Mouse (Mus musculus) left cerebral cortex, postnatal 36 days (tissue): ENCODE data around the gene Pknox2. TPM values are rescaled to one million over a fixed set of nuclear protein-coding genes. Genes with fewer than 3 reads are reported as not detected.

ENCODE experiments used
- DNase-seq, 2 experiments: peaks; one replicate each; pipeline ENCODE4 v3.0.0; 2021 to 2022; ENCODE audit warnings: low spot score in 2 of 2, mixed read lengths in 1 of 2
- intact Hi-C: fragments of 180-260 bp; cut with DNase I; formaldehyde crosslinking; loops from one replicate; pipeline ENCODE4 v1.15.1; 2025
- total RNA-seq, 2 experiments: library from RNA; stranded (reverse); gene quantifications; 2 replicates each; pipeline ENCODE4 v1.2.3; 2021

The Pknox2 gene
- total RNA-seq, result 10 to 100 TPM; 68.3 to 92.3 TPM

DNA sequence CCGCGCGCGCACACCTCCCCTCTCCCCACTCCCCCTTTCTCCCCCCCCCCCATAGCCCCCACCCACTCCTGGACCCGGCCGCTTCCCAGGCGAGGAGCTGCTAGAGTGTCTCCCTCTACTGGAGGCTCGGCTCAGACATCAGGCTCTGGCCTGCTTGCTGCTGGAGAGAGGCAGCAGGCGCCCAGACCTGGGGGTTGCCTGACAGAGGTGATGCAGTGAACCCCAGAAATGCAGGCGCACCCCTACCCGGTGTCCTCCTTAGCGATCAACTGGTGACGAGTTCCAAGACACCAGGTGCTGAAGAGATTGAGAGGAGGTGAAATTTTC is at the start of gene Pknox2:
Gene Pknox2 (minus strand): TSS at position 49 of the 327 bp plus-strand sequence.
- intact Hi-C loops, result loop anchor here (1.0 kb wide), 1 partner anchor 252 kb away; no protein-coding TSS in a partner anchor
- peak; percentile 82 to 86 for DNase-seq

- DNase-seq, result no peak
- intact Hi-C loops, result no loop called here
These were observed 40.8 kb upstream of the Pknox2 start for GRCm38 (mm10) chr9:37188024-37188423.

GRCm38 (mm10) chr9:37187407-37187806 is 40.2 kb upstream of the Pknox2 start:
- DNase-seq, result no peak
- intact Hi-C loops, result no loop called here

DNA sequence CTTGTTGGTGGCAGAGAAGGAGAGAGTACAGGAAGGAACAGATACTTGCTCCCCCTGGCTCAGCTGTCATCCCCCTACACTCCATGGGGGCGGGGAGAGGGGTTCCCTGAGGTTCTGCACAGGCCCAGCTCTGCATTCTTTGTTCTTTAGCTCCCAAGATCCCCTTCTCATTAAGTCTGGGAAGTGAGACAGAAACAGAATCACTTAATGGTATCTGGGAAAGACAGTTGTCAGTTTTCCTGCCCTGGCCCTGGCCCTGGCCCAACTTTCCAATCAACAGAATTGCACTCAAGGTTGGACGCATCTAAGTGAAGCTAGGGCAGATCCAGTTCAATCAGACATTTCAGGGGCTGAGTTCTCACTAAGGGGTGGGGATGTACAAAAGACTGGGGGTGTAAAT is 36.0 kb upstream of the Pknox2 start:
- DNase-seq, result no peak
- intact Hi-C loops, result no loop called here

DNA sequence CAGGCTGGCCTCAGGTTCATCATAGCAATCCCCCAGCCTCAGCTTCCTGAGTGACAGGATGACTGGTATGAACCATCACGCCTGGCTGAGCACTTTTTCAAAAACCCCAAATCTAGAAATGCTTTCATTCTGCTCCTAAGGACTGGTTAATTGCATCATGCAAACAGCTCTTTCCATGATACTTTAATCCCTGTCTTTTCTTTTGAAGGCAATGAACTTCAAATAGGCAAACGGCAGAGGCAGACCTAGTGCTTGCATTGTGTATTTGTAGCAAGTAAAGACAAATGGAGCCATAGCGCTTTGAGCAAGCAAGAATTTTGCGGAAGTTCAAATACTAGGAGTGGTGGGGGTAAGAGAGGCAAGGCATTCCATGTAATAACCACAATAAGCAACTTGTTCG is 34.4 kb upstream of the Pknox2 start:
- intact Hi-C loops, result no loop called here
- no peak for DNase-seq

- intact Hi-C loops, result loop anchor here (5.0 kb wide), 1 partner anchor 148 kb away; no protein-coding TSS in a partner anchor
These were observed 32.4 kb upstream of the Pknox2 start for GRCm38 (mm10) chr9:37179596-37179995.

DNA sequence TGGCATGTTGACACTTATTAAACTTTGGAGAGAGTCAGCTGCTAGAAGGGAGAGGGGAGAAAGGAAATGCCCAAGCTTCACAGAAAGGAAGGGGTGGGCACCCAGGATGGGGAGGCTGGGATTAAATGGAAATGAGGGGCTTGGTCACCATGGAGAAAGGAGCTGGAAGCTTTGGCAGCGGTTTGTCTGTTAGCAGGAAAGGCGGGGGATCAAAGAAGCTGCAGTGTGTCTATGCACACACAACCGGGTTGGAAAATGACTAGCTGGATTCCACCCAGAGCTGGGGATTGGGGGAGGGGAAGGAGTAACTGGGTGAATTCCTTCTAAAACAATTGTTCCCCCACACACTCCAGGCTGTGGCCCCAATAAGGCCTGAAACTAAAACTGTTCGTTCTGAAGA is 31.7 kb upstream of the Pknox2 start:
- intact Hi-C loops, result loop anchor here (5.0 kb wide), 1 partner anchor 148 kb away; no protein-coding TSS in a partner anchor
- DNase-seq, result peak in 1 of 2 experiments; percentile 30

More at GRCm38 (mm10) chr9:37179596-37179995, 32.4 kb upstream of the Pknox2 start:
- DNase-seq, result no peak

DNA sequence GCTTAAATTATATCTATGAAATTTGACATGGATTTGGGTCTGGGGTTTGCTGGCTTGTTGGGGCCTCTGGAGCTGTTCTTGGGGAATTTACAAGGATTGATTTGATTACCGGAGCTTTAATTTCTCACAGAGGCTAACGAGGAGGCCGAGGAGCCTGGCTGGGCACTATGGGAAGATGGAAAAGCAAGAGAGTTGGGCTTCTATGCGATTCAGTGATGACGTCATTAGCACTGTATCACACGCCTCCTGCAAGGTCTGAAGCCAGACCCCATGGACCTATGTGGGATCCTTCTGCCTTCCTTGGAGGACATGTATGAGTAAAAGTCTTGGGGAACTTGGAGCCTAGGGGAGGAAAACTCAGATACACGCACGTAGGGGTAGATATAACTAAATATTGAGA is 30.3 kb upstream of the Pknox2 start:
- DNase-seq, result no peak
- intact Hi-C loops, result loop anchor here (2.0 to 5.0 kb wide), 2 partner anchors 53 to 150 kb away; no protein-coding TSS in a partner anchor

- peak; percentile 65 to 68 for DNase-seq
- intact Hi-C loops, result loop anchor here (2.0 to 5.0 kb wide), 2 partner anchors 54 to 150 kb away; no protein-coding TSS in a partner anchor
These were observed 29.9 kb upstream of the Pknox2 start for GRCm38 (mm10) chr9:37177107-37177506.

- DNase-seq, result no peak
- intact Hi-C loops, result loop anchor here (2.0 to 5.0 kb wide), 2 partner anchors 55 to 151 kb away; no protein-coding TSS in a partner anchor
These were observed 28.8 kb upstream of the Pknox2 start for GRCm38 (mm10) chr9:37176002-37176401.

GRCm38 (mm10) chr9:37173376-37173775 is 26.2 kb upstream of the Pknox2 start:
- DNase-seq, result no peak
- intact Hi-C loops, result no loop called here

DNA sequence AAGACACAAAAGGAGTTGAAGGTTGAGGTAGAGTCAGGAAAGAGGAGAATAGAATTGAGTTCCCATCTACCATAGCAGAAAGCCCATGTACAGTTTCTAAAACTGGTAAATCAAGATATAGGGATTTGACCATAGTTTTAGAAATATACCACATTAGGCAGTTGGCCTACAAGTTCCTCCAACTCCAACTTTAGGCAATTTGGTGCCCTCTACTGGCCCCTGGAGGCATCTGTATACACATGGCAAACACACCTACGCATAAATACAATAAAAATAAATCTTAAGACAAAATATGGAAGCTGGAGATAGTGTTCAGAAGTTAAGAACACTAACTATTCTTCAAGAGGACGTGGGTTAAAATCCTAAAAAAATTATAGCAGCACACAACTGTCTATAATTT is 19.7 kb upstream of the Pknox2 start:
- intact Hi-C loops, result no loop called here
- DNase-seq, result no peak

- intact Hi-C loops, result no loop called here
- no peak for DNase-seq
These were observed 13.5 kb upstream of the Pknox2 start for GRCm38 (mm10) chr9:37160686-37161085.

- no peak for DNase-seq
- intact Hi-C loops, result loop anchor here (1.0 kb wide), 1 partner anchor 253 kb away; no protein-coding TSS in a partner anchor
These were observed 679 bp upstream of the Pknox2 start for GRCm38 (mm10) chr9:37147886-37148285.

DNA sequence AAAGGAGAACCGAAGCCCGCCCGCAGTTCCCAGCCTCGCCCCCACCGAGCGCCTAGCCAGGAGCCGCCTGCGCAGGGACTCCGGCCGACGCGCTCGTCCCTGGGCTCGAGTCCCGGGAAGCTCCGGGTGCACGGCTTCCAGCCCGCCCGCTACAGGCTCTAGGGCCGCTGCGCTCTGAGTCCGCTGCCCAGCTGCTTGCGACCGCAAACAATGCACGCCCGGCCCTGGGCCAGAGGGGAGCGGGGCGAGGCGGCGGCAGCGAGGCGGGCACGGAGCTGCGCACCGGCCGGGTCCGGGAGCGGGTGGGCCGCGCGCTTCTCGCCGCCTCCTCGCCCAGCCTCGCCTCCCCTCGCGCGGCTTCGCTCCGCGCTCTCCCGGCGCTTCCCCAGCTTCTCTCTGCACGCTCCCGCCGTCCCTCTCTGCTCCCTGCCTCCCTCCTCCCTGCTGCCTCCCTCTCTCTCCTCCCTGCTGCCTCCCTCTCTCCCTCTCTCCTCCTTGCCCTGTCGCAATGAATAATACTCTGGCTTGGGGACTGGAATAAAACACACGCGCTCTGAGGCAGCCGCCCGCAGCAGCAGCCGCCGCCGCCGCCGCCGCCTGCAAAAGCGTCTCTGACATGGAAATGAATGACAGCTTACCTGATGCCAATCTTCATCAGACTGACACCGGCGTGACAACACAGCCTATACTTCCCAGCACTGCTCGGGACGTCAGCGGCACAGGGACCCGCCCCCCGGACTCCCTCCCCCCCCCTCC is 426 bp downstream of the Pknox2 start:
- DNase-seq, result peak; percentile 82
- intact Hi-C loops, result loop anchor here (1.0 kb wide), 2 partner anchors 230 to 251 kb away; no protein-coding TSS in a partner anchor

- DNase-seq, result no peak
- intact Hi-C loops, result loop anchor here (1.0 kb wide), 1 partner anchor 230 kb away; no protein-coding TSS in a partner anchor
These were observed 929 bp downstream of the Pknox2 start for GRCm38 (mm10) chr9:37146353-37146602.

DNA sequence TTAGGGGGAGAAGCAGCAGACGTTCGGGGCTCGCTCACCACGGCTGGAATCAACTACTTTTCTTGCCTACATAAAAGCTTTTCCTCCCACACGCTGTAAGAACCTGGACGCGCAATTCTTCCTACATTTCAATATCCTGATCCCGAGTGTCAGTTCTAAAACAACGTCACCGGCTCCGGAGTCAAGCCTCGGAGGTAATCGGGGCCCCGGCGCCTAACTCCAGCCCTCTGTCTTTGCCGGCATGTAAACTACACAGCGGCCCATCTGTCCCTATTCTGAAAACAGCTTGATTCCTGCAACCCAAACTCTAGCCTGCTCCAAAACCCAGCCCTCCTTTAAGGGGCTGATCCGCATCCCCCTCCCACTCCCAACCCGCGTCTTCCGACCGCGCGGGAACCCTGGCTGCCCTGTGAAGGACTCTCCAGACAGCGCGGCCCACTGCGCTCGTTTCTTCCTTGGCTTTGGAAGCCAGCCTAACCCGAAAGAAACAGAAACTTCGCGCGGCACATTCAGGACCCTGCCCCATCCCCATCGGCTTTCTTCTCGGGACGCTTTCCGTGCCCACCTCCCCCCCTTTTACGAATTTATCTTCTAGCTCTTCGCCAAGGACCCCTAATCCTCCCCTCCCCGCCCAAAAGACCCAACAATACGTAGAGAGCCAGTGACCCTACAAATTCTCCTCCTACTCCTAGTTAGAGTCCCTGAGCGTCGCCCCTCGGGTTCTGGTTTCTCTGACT is 1.4 kb downstream of the Pknox2 start:
- intact Hi-C loops, result loop anchor here (1.0 to 2.0 kb wide), 2 partner anchors 173 to 229 kb away; no protein-coding TSS in a partner anchor

DNA sequence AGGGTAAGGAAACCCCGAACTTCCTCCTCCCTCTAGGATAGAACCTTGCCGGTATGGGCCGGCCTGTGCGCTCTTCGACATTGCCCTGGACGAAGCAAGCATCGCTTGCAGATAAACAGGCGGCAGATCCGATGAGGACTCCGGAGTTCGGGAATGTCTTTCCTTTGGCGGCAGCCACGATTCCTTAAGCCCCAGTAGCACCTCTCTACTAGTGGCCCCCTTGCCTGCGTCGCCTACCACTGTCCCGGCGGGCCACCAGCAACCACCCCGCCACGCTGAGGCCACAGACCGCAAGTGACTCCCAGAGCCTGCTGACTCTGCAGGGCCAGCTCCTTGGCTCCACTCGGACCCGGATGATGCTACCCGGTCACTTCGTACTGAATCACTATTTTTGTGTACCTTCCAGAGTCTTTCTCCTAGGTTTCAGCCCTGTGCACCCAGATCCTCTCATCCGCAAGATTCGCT is 2.0 kb downstream of the Pknox2 start:
- intact Hi-C loops, result loop anchor here (2.0 kb wide), 1 partner anchor 172 kb away; no protein-coding TSS in a partner anchor
- no peak for DNase-seq

More for the DNA sequence above, 1.4 kb downstream of the Pknox2 start:
- peak in 1 of 2 experiments; percentile 56 for DNase-seq

GRCm38 (mm10) chr9:37144696-37145095 is 2.5 kb downstream of the Pknox2 start:
- intact Hi-C loops, result loop anchor here (2.0 to 5.0 kb wide), 2 partner anchors 92 to 172 kb away; no protein-coding TSS in a partner anchor
- peak in 1 of 2 experiments; percentile 25 for DNase-seq

DNA sequence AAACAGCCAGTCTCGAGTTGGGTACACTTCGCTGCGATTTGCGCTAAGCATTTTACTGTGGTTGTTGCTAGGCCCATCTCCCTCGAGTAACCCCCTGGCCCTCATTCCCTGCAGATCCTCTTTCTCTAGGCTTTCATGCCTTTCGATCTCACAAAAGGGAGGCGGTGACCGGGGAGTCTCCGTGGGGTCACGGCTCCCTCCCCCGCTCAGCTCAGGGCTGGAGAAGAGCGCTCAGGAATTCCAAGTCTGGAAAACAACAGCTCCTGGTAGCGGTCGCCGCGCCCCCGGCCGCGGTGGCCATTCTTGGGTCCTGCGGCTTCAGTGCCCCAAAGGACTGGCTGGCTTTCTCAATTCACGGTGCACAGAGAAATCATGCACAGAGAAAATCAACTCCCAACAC is 3.0 kb downstream of the Pknox2 start:
- intact Hi-C loops, result loop anchor here (2.0 to 5.0 kb wide), 2 partner anchors 92 to 171 kb away; no protein-coding TSS in a partner anchor
- DNase-seq, result peak in 1 of 2 experiments; percentile 27
